8 mouse cellular contexts compared by ENCODE assay signal in the genomic region with DNA sequence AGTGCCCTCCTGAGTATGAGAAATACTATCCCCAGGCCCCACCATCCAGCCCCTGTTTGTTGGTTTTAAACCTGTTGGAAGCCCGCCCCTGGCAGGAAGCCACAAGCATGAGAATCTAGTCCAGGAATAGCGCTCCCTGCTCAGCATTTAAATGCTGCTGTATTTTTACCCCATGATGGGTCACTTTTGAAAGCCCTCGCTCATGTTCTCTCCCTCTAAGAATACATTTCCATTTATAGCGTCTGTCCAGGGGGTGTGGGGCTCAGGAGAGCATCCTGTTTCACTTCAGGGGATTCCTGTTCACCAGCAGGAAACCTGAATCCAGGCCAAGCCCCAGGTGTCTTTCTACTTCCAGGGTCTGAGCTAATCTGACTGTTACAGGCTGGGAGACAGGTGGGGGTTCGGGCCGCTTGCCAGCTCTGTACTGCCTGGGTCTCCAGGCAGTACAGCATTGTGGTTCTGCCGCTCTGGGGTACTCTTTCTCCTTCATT. TPM values are rescaled to one million over a fixed set of nuclear protein-coding genes. Genes with fewer than 3 reads are reported as not detected.
A peak's percentile ranks its signal among the peaks of the same experiment; 100 is the strongest.
DNase-seq lines count a peak whose midpoint lies in the region; ATAC-seq lines count a peak whose summit lies in the region.

No protein-coding gene starts in this region.

- intact Hi-C loops in left cerebral cortex, postnatal 36 days (cut with DNase I), result no loop called here

- no peaks in the 10 kb centered on the region for H3K9me3 ChIP-seq in hindbrain, embryonic 13.5 days

- 50% methylated on average over 7 of the region's 7 CpGs for WGBS in hindbrain, embryonic 13.5 days

- peaks cover 49% of the 10 kb centered on the region for H3K4me1 ChIP-seq in brown adipose tissue, adult 24 weeks (ENCODE audit: control insufficient read depth, insufficient read depth, insufficient read length, low read length)
- peaks cover 41% of the 10 kb centered on the region for H3K4me1 ChIP-seq in hindbrain, embryonic 13.5 days (replicated peaks)

- H3K27me3 ChIP-seq in hindbrain, embryonic 13.5 days, result no peaks in the 10 kb centered on the region

- no peak overlapping the region for H3K4me3 ChIP-seq in brown adipose tissue, adult 24 weeks (ENCODE audit: insufficient read depth, low read depth, low read length)
- no peak overlapping the region for H3K4me3 ChIP-seq in hindbrain, embryonic 13.5 days

- DNase-seq in adrenal gland, postnatal 14 days, result peak; percentile 65
- DNase-seq in adrenal gland, adult 8-10 months, result no peak
- peak; percentile 66 to 69 for DNase-seq in frontal cortex, postnatal 14 days (ENCODE audit: low spot score in 2 of 2)
- peak; percentile 68 to 69 for DNase-seq in left cerebral cortex, postnatal 36 days (ENCODE audit: low spot score in 2 of 2)
- DNase-seq in right cerebral cortex, adult 18-20 months, result peak; percentile 68
- no peak for DNase-seq in natural killer cell, adult 2 months (ENCODE audit: low spot score in 2 of 2)

- H3K9ac ChIP-seq in hindbrain, embryonic 13.5 days, result no peak overlapping the region

- no peak for ATAC-seq in hindbrain, embryonic 13.5 days (ENCODE audit: low FRiP score)

- peak overlapping the region; percentile 99 for H3K27ac ChIP-seq in brown adipose tissue, adult 24 weeks (replicated peaks; ENCODE audit: low read depth, low read length)
- H3K27ac ChIP-seq in hindbrain, embryonic 13.5 days, result peak overlapping the region; percentile 64

- no peak overlapping the region for H3K4me2 ChIP-seq in hindbrain, embryonic 13.5 days

- peaks cover 21% of the 10 kb centered on the region for H3K36me3 ChIP-seq in hindbrain, embryonic 13.5 days

RNA-seq across cellular contexts. Expression of gene Dusp1, which starts 34.3 kb away (rescaled TPM):
- total RNA-seq in adrenal gland, postnatal 14 days (2021), result 56.6 and 66.3 TPM in 2 replicates
- 10 to 100 TPM; 41.3 to 67.9 (median 53.3) TPM for total RNA-seq in adrenal gland, adult 8-10 months (2022)
- polyA plus RNA-seq in brown adipose tissue, adult 24 weeks (2012; ENCODE audit: insufficient read depth, insufficient read length, missing spikeins), result 44.4 and 326 TPM in 2 replicates
- polyA plus RNA-seq in hindbrain, embryonic 13.5 days (2015; fragmentation: Nextera tagmentation; extraction: Ambion mirVana), result 34.5 and 35.5 TPM in 2 replicates
- total RNA-seq in left cerebral cortex, postnatal 36 days (2021), result 10 to 100 TPM; 25.0 to 66.5 TPM

RNA-seq across cellular contexts. Expression of gene Ergic1, which starts 34.9 kb away (rescaled TPM):
- 126 and 143 TPM in 2 replicates for total RNA-seq in adrenal gland, postnatal 14 days (2021)
- total RNA-seq in adrenal gland, adult 8-10 months (2022), result 100 to 1,000 TPM; 142 to 218 (median 163) TPM
- polyA plus RNA-seq in brown adipose tissue, adult 24 weeks (2012; ENCODE audit: insufficient read depth, insufficient read length, missing spikeins), result 124 and 179 TPM in 2 replicates
- polyA plus RNA-seq in hindbrain, embryonic 13.5 days (2015; fragmentation: Nextera tagmentation; extraction: Ambion mirVana), result 86.8 and 90.1 TPM in 2 replicates
- total RNA-seq in left cerebral cortex, postnatal 36 days (2021), result 100 to 1,000 TPM; 154 TPM

Comparison
In these comparisons a context has a peak if more than half of its experiments do, and no peak if none do; other contexts are left out.
1. DNase-seq: peak in adrenal gland, postnatal 14 days (single experiment), frontal cortex, postnatal 14 days (2 of 2), left cerebral cortex, postnatal 36 days (2 of 2) and right cerebral cortex, adult 18-20 months (single experiment); none in adrenal gland, adult 8-10 months (single experiment) and natural killer cell, adult 2 months (0 of 2).